Mouse (Mus musculus) forebrain, embryonic 16.5 days (tissue): ENCODE measurements at regions not wholly inside any gene's neighbourhood (a gene's known extent, or its start where the extent isn't known, plus 50 kb on each side); places are given as distances from the start of the nearest gene placed in this dataset.

Experiments used
- ATAC-seq: fragments of 200-750 bp; cut with Nextera tagmentation; 2 replicates; pipeline ENCODE4 v1.8.0; 2017; ENCODE audit warnings: mild to moderate bottlenecking, moderate library complexity
- H3K27ac ChIP-seq: fragments of 300-500 bp; sonication (generic); 2 replicates; pipeline ENCODE4 v1.5.1; 2014; ENCODE audit warnings: low read length, control low read depth
- H3K27me3 ChIP-seq: fragments of 300-500 bp; sonication (generic); replicated peaks from 2 replicates; pipeline ENCODE4 v1.6.1; 2014; ENCODE audit warnings: low read length; ENCODE audit not compliant: control insufficient read depth, insufficient read depth
- H3K36me3 ChIP-seq: fragments of 300-500 bp; sonication (generic); 2 replicates; pipeline ENCODE4 v1.6.1; 2014; ENCODE audit not compliant: control insufficient read depth, insufficient read depth
- H3K4me1 ChIP-seq: fragments of 300-500 bp; sonication (generic); replicated peaks from 2 replicates; pipeline ENCODE4 v1.6.1; 2014; ENCODE audit warnings: low read length; ENCODE audit not compliant: control insufficient read depth, insufficient read depth
- H3K4me2 ChIP-seq: fragments of 300-500 bp; sonication (generic); 2 replicates; pipeline ENCODE4 v1.6.1; 2014; ENCODE audit warnings: mild to moderate bottlenecking, low read length, control low read depth
- H3K4me3 ChIP-seq: fragments of 300-500 bp; sonication (generic); replicated peaks from 2 replicates; pipeline ENCODE4 v1.5.1; 2014; ENCODE audit warnings: mild to moderate bottlenecking, low read length, control low read depth
- H3K9ac ChIP-seq: fragments of 300-500 bp; sonication (generic); replicated peaks from 2 replicates; pipeline ENCODE4 v1.6.1; 2014; ENCODE audit warnings: low read depth, low read length, control low read depth
- H3K9me3 ChIP-seq: fragments of 300-500 bp; sonication (generic); 2 replicates; pipeline ENCODE4 v1.6.1; 2016; ENCODE audit warnings: low read length; ENCODE audit not compliant: control insufficient read depth
- WGBS: fragments of 180-500 bp; shearing (Covaris S2); extraction: QIAGEN DNeasy Blood & Tissue Kit; methylation state at CpG from one replicate; pipeline ENCODE4 v1.1.7; 2014; 5-methylcytosine and 5-hydroxymethylcytosine counted together

GRCm38 (mm10) chr3:101524905-101525304 lies 79.6 kb downstream of the Atp1a1 start:
- Histone ChIP-seq H3K27me3 (no peaks in the 10 kb centered on the region), H3K9ac (no peak overlapping the region), H3K36me3 (no peaks in the 10 kb centered on the region), H3K4me1 (peaks cover 17% of the 10 kb centered on the region), H3K4me2 (no peak overlapping the region), H3K9me3 (no peaks in the 10 kb centered on the region), H3K4me3 (no peak overlapping the region), H3K27ac (no peak overlapping the region)
- no peak for ATAC-seq
- WGBS, result 90% methylated on average over 8 of the region's 8 CpGs

DNA sequence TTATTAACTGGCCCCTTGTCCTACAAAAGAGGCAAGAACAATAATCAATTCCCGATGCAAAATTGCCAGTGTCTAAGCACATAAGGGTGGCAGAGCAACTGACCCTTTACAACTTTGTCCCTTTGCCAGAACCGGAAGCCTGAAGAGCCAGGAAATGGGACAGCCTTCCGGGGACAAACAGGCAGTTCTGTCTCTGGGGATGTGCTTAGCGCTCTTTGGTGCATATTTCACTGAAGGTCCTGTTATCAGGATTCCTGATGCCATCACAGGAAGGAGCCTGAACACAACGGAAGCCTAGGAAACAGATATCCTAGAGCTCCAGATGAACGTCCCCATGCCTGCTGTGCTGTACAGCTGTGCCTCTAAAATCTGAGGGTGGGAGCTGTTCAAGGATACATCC lies 80.0 kb downstream of the Atp1a1 start:
- no peak for ATAC-seq

GRCm38 (mm10) chr3:101523239-101523638 lies 81.2 kb downstream of the Atp1a1 start:
- 41% methylated on average over 5 of the region's 5 CpGs for WGBS
- peaks cover 9% of the 10 kb centered on the region for H3K4me1 ChIP-seq
- H3K27ac ChIP-seq, result no peak overlapping the region
- peak; percentile 41; the same call in 1 of the 2 replicates for ATAC-seq
- H3K9ac ChIP-seq, result no peak overlapping the region
- H3K4me3 ChIP-seq, result no peak overlapping the region
- H3K36me3 ChIP-seq, result no peaks in the 10 kb centered on the region
- no peaks in the 10 kb centered on the region for H3K9me3 ChIP-seq
- no peak overlapping the region for H3K4me2 ChIP-seq
- H3K27me3 ChIP-seq, result no peaks in the 10 kb centered on the region

More for the DNA sequence above, 80.0 kb downstream of the Atp1a1 start:
- H3K27ac ChIP-seq, result no peak overlapping the region
- H3K36me3 ChIP-seq, result no peaks in the 10 kb centered on the region
- H3K4me1 ChIP-seq, result peaks cover 17% of the 10 kb centered on the region
- no peaks in the 10 kb centered on the region for H3K27me3 ChIP-seq
- H3K9ac ChIP-seq, result no peak overlapping the region
- H3K4me3 ChIP-seq, result no peak overlapping the region
- 80% methylated on average over 6 of the region's 6 CpGs for WGBS
- H3K9me3 ChIP-seq, result no peaks in the 10 kb centered on the region
- H3K4me2 ChIP-seq, result no peak overlapping the region

- no peaks in the 10 kb centered on the region for H3K9me3 ChIP-seq
- peaks cover 9% of the 10 kb centered on the region for H3K4me1 ChIP-seq
- H3K9ac ChIP-seq, result no peak overlapping the region
- H3K4me3 ChIP-seq, result no peak overlapping the region
- H3K36me3 ChIP-seq, result no peaks in the 10 kb centered on the region
- H3K27me3 ChIP-seq, result no peaks in the 10 kb centered on the region
- WGBS, result 27% methylated on average over 9 of the region's 9 CpGs
- H3K4me2 ChIP-seq, result no peak overlapping the region
- ATAC-seq, result peak; percentile 69
- no peak overlapping the region for H3K27ac ChIP-seq
Observed at GRCm38 (mm10) chr3:101522246-101522920, 82.1 kb downstream of the Atp1a1 start.

GRCm38 (mm10) chr3:101521155-101521554 lies 83.3 kb downstream of the Atp1a1 start:
- Histone ChIP-seq H3K4me3 (no peak overlapping the region), H3K36me3 (no peaks in the 10 kb centered on the region), H3K9ac (no peak overlapping the region), H3K27me3 (no peaks in the 10 kb centered on the region), H3K4me2 (no peak overlapping the region), H3K4me1 (peaks cover 14% of the 10 kb centered on the region), H3K9me3 (no peaks in the 10 kb centered on the region), H3K27ac (no peak overlapping the region)
- no peak for ATAC-seq
- 89% methylated on average over 5 of the region's 5 CpGs for WGBS

GRCm38 (mm10) chr3:101520115-101520514 lies 84.4 kb downstream of the Atp1a1 start:
- ATAC-seq, result no peak
- Histone ChIP-seq H3K27me3 (no peaks in the 10 kb centered on the region), H3K36me3 (no peaks in the 10 kb centered on the region), H3K4me1 (peaks cover 14% of the 10 kb centered on the region), H3K4me3 (no peak overlapping the region), H3K4me2 (no peak overlapping the region), H3K27ac (no peak overlapping the region), H3K9me3 (no peaks in the 10 kb centered on the region), H3K9ac (no peak overlapping the region)
- 85% methylated on average over 6 of the region's 6 CpGs for WGBS

GRCm38 (mm10) chr3:101519551-101519950 lies 84.9 kb downstream of the Atp1a1 start:
- WGBS, result 91% methylated on average over 5 of the region's 5 CpGs

GRCm38 (mm10) chr3:101518810-101519209 lies 85.7 kb downstream of the Atp1a1 start:
- H3K4me2 ChIP-seq, result no peak overlapping the region
- no peaks in the 10 kb centered on the region for H3K27me3 ChIP-seq
- no peak for ATAC-seq
- H3K9ac ChIP-seq, result no peak overlapping the region
- no peak overlapping the region for H3K27ac ChIP-seq
- peaks cover 14% of the 10 kb centered on the region for H3K4me1 ChIP-seq
- WGBS, result 20% methylated on average over 6 of the region's 6 CpGs
- no peaks in the 10 kb centered on the region for H3K36me3 ChIP-seq
- H3K9me3 ChIP-seq, result no peaks in the 10 kb centered on the region
- H3K4me3 ChIP-seq, result no peak overlapping the region

More at GRCm38 (mm10) chr3:101519551-101519950, 84.9 kb downstream of the Atp1a1 start:
- Histone ChIP-seq H3K27ac (no peak overlapping the region), H3K4me1 (peaks cover 14% of the 10 kb centered on the region), H3K4me3 (no peak overlapping the region), H3K27me3 (no peaks in the 10 kb centered on the region), H3K9ac (no peak overlapping the region), H3K4me2 (no peak overlapping the region), H3K36me3 (no peaks in the 10 kb centered on the region), H3K9me3 (no peaks in the 10 kb centered on the region)
- no peak for ATAC-seq

DNA sequence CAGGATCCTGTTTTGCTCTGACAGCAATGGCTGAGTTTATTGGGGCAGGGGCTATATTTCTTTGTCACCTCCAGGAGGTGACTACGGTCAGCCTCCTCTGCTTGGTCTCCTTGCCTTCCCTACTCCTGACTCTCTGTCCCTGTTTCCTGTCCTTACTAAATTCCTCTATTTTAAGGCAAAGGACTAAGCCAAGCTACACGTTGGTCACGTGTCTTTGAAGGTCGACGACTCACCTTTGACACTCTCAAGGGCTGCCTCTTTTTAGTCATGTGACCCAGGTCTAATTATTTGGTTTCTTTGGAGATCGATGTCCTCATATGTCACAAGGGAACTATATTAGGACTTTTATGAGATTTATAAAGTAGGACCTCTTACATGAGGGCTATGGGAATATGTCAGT lies 86.9 kb downstream of the Atp1a1 start:
- Histone ChIP-seq H3K9ac (no peak overlapping the region), H3K9me3 (no peaks in the 10 kb centered on the region), H3K27me3 (no peaks in the 10 kb centered on the region), H3K27ac (no peak overlapping the region), H3K4me3 (no peak overlapping the region), H3K4me1 (peaks cover 8% of the 10 kb centered on the region), H3K4me2 (no peak overlapping the region), H3K36me3 (no peaks in the 10 kb centered on the region)
- ATAC-seq, result no peak
- 88% methylated on average over 6 of the region's 6 CpGs for WGBS
